In the genomic region with DNA sequence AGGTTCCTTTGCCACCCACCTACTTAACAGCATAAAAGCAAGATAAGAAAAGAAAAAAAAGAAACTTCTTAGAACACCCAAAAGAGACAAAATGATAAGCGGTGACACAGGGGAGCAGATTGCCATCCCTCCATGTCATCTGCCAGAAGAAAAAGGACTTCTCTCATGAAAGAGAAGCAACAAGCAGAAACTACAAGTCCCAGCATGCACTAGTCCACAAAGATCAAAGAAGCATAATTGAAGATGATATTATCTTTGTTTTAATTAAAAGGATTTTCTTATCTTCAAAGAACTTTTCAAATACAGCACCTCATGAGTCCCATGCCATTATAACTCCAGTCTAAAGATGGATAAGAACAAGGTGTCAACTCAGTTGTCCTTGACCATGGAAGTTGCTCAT, we compare ENCODE assay signal across 23 mouse cellular contexts.
DNase-seq lines count a peak whose midpoint lies in the region; ATAC-seq and TF ChIP-seq lines count a peak whose summit lies in the region.
"Had no signal": no experiment of that assay in that cellular context is flagged by ENCODE, and none has a peak within 500 bp of the region (broad histone marks: within the 10 kb centered on the region; RNA-seq: fewer than 3 reads in every experiment).

No protein-coding gene starts in this region.

- dilution Hi-C loops in CH12.LX (cut with MboI; ENCODE audit: extremely low pct_ligation_motif_present, extremely low pct_unique_long_range_greater_than_20kb, low sequenced_read_pairs), result no loop called here

- TF ChIP-seq RAD21 in CH12.LX (IDR thresholded peaks at IDR 0.05; ENCODE audit: low read depth, low read length), result no peak

- no peak for TF ChIP-seq EP300 in CH12.LX (IDR thresholded peaks at IDR 0.05; ENCODE audit: low read length)

- in situ Hi-C loops in CH12.LX (cut with MboI; ENCODE audit: low pct_ligation_motif_present, low pct_unique_long_range_greater_than_20kb, low sequenced_read_pairs), result no loop called here

- no peak for ATAC-seq in heart, embryonic 12.5 days (ENCODE audit: insufficient number of reproducible peaks, low FRiP score)
- peak; percentile 65 for ATAC-seq in inflammation-experienced regulatory T-cells, adult 6 months
- ATAC-seq: activated CD4-positive, CD25-positive, alpha-beta regulatory T cell, adult 4 months; forebrain, embryonic 13.5 days; forebrain, embryonic 15.5 days; forebrain, postnatal 0 days; Patski had no signal

- TF ChIP-seq CTCF in CH12.LX (conservative IDR thresholded peaks at IDR 0.05 in 1 of 2, IDR thresholded peaks at IDR 0.05 in 1 of 2; ENCODE audit: low read depth in 2 of 2, low read length in 2 of 2), result no peak

- 82% methylated on average over 1 of the region's 1 CpGs for WGBS in heart, embryonic 12.5 days

- no peak overlapping the region for H3K9ac ChIP-seq in heart, embryonic 12.5 days
- H3K9ac ChIP-seq in CH12.LX (ENCODE audit: insufficient read depth, low read depth), result no peak overlapping the region
- H3K9ac ChIP-seq: embryonic facial prominence, embryonic 13.5 days; embryonic facial prominence, embryonic 15.5 days; forebrain, embryonic 13.5 days; forebrain, embryonic 15.5 days; forebrain, postnatal 0 days had no signal

- no peaks in the 10 kb centered on the region for H3K4me1 ChIP-seq in heart, embryonic 12.5 days (replicated peaks)
- no peaks in the 10 kb centered on the region for H3K4me1 ChIP-seq in CH12.LX (ENCODE audit: control insufficient read depth in 1 of 2, insufficient read depth in 2 of 2)
- H3K4me1 ChIP-seq: embryonic facial prominence, embryonic 13.5 days; embryonic facial prominence, embryonic 15.5 days; forebrain, embryonic 13.5 days; forebrain, embryonic 15.5 days had no signal

- peak; percentile 3 for DNase-seq in heart, adult 11 months
- DNase-seq in CH12.LX (ENCODE audit: extremely low read depth), result no peak
- no peak for DNase-seq in embryo, embryonic 9.5 days (ENCODE audit: extremely low spot score)
- DNase-seq in left cerebral cortex, postnatal 10 days (ENCODE audit: extremely low spot score in 1 of 2, low spot score in 2 of 2), result no peak
- DNase-seq: adrenal gland, adult 8-10 months; adrenal gland, postnatal 14 days; adrenal gland, postnatal 36 days; B cell, adult 2 months; cerebellum, adult 11-12 months; cerebellum, adult 2 months; cerebellum, adult 9-10 months; cerebellum, postnatal 10 days; cerebellum, postnatal 25 days; forebrain, postnatal 0 days had no signal

- no peak overlapping the region for H3K4me2 ChIP-seq in heart, embryonic 12.5 days
- H3K4me2 ChIP-seq in CH12.LX (ENCODE audit: insufficient read depth, low read depth, poor library complexity, severe bottlenecking), result no peak overlapping the region
- H3K4me2 ChIP-seq: embryonic facial prominence, embryonic 13.5 days; embryonic facial prominence, embryonic 15.5 days; forebrain, embryonic 13.5 days; forebrain, embryonic 15.5 days had no signal

- H3K4me3 ChIP-seq in heart, embryonic 12.5 days, result no peak overlapping the region
- no peak overlapping the region for H3K4me3 ChIP-seq in CH12.LX (replicated peaks in 1 of 3; ENCODE audit: low read depth in 2 of 3, low read length in 2 of 3, poor library complexity in 1 of 3)
- H3K4me3 ChIP-seq: embryonic facial prominence, embryonic 13.5 days; embryonic facial prominence, embryonic 15.5 days; forebrain, embryonic 13.5 days; forebrain, embryonic 15.5 days had no signal

- H3K27me3 ChIP-seq in heart, embryonic 12.5 days (replicated peaks), result no peaks in the 10 kb centered on the region
- no peaks in the 10 kb centered on the region for H3K27me3 ChIP-seq in CH12.LX (replicated peaks)
- H3K27me3 ChIP-seq: embryonic facial prominence, embryonic 13.5 days; embryonic facial prominence, embryonic 15.5 days; forebrain, embryonic 13.5 days; forebrain, embryonic 15.5 days; Patski had no signal

- no peak overlapping the region for H3K27ac ChIP-seq in heart, embryonic 12.5 days (ENCODE audit: poor library complexity, severe bottlenecking)
- H3K27ac ChIP-seq in CH12.LX (ENCODE audit: insufficient read depth, low read depth), result no peak overlapping the region
- H3K27ac ChIP-seq: embryonic facial prominence, embryonic 13.5 days; embryonic facial prominence, embryonic 15.5 days; forebrain, embryonic 13.5 days; forebrain, embryonic 15.5 days had no signal

- H3K36me3 ChIP-seq in heart, embryonic 12.5 days, result no peaks in the 10 kb centered on the region
- no peaks in the 10 kb centered on the region for H3K36me3 ChIP-seq in CH12.LX (replicated peaks in 1 of 2; ENCODE audit: control insufficient read depth in 1 of 2, insufficient read depth in 1 of 2, low read length in 1 of 2)
- H3K36me3 ChIP-seq: embryonic facial prominence, embryonic 13.5 days; embryonic facial prominence, embryonic 15.5 days; forebrain, embryonic 15.5 days; G1E had no signal

- H3K9me3 ChIP-seq in heart, embryonic 12.5 days (replicated peaks), result no peaks in the 10 kb centered on the region
- H3K9me3 ChIP-seq in CH12.LX (replicated peaks; ENCODE audit: low read length), result no peaks in the 10 kb centered on the region
- H3K9me3 ChIP-seq: embryonic facial prominence, embryonic 13.5 days; embryonic facial prominence, embryonic 15.5 days; forebrain, embryonic 13.5 days; forebrain, embryonic 15.5 days; G1E had no signal

- no peak for TF ChIP-seq POLR2A in CH12.LX (IDR thresholded peaks at IDR 0.05; ENCODE audit: low read depth, low read length)

- H3K79me2 ChIP-seq in CH12.LX (replicated peaks; ENCODE audit: control insufficient read depth, extremely low read depth, insufficient read depth, poor library complexity, severe bottlenecking), result no peaks in the 10 kb centered on the region

- intact Hi-C loops in left cerebral cortex, postnatal 10 days (cut with DNase I), result no loop called here

TF ChIP-seq in CH12.LX, 34 proteins besides CTCF, POLR2A, EP300 and RAD21:
- peak; percentile 67 for TF ChIP-seq HCFC1 (IDR thresholded peaks at IDR 0.05; ENCODE audit: low read depth, low read length)
- TF ChIP-seq CHD2 (IDR thresholded peaks at IDR 0.05; ENCODE audit: low read length), result no peak
